Mouse (Mus musculus) liver, embryonic 14.5 days (tissue): Measurements from ENCODE around the gene Setd2. TPM values are rescaled to one million over a fixed set of nuclear protein-coding genes. Genes with fewer than 3 reads are reported as not detected.

ENCODE experiments used
- ATAC-seq: fragments of 200-750 bp; cut with Nextera tagmentation; 2 replicates; pipeline ENCODE4 v1.8.0; 2017; ENCODE audit warnings: moderate number of reproducible peaks, mild to moderate bottlenecking, moderate library complexity; ENCODE audit not compliant: insufficient read depth
- DNase-seq, 3 experiments: peaks; one replicate each; pipeline ENCODE4 v3.0.0-alpha.2; 2012 to 2013; ENCODE audit warnings: low read depth in 3 of 3, low spot score in 3 of 3
- H3K27ac ChIP-seq: fragments of 300-500 bp; sonication (generic); 2 replicates; pipeline ENCODE4 v1.5.1; 2014; ENCODE audit warnings: moderate library complexity, mild to moderate bottlenecking, control low read depth, inconsistent platforms
- H3K27me3 ChIP-seq: fragments of 300-500 bp; sonication (generic); 2 replicates; pipeline ENCODE4 v1.6.1; 2014; ENCODE audit warnings: mild to moderate bottlenecking, low read length, moderate library complexity; ENCODE audit not compliant: control insufficient read depth, insufficient read depth
- H3K36me3 ChIP-seq: fragments of 300-500 bp; sonication (generic); replicated peaks from 2 replicates; pipeline ENCODE4 v1.6.1; 2014; ENCODE audit warnings: low read depth; ENCODE audit not compliant: control insufficient read depth, insufficient read depth
- H3K4me1 ChIP-seq, 2 experiments: fragments of 200-500 bp in 1 of 2; fragments of 300-500 bp in 1 of 2; sonication (generic) in 1 of 2; replicated peaks; 2 replicates each; pipeline ENCODE4 v1.6.1; 2012 to 2014; ENCODE audit warnings: antibody characterized with exemption in 1 of 2, inconsistent platforms in 1 of 2, low read length in 1 of 2; ENCODE audit not compliant: control insufficient read depth in 2 of 2, insufficient read depth in 2 of 2
- H3K4me2 ChIP-seq: fragments of 300-500 bp; sonication (generic); 2 replicates; pipeline ENCODE4 v1.6.1; 2014; ENCODE audit warnings: low read depth, mild to moderate bottlenecking, control low read depth, moderate library complexity
- H3K4me3 ChIP-seq, 2 experiments: fragments of 200-500 bp in 1 of 2; fragments of 300-500 bp in 1 of 2; sonication (generic) in 1 of 2; 2 replicates each; pipeline ENCODE4 v1.5.1; 2012 to 2014; ENCODE audit warnings: low read depth in 2 of 2, low read length in 2 of 2, mild to moderate bottlenecking in 2 of 2, control low read depth in 1 of 2, inconsistent platforms in 1 of 2, moderate library complexity in 1 of 2; ENCODE audit not compliant: insufficient read depth in 1 of 2
- H3K9ac ChIP-seq: fragments of 300-500 bp; sonication (generic); replicated peaks from 2 replicates; pipeline ENCODE4 v1.6.1; 2014; ENCODE audit warnings: mild to moderate bottlenecking, control low read depth, moderate library complexity
- H3K9me3 ChIP-seq: fragments of 300-500 bp; sonication (generic); 2 replicates; pipeline ENCODE4 v1.6.1; 2016; ENCODE audit warnings: low read length, mixed read lengths; ENCODE audit not compliant: control insufficient read depth
- CTCF ChIP-seq: IDR thresholded peaks from 2 replicates; pipeline ENCODE4 v1.5.1; 2016; ENCODE audit warnings: antibody characterized with exemption, low read depth, control low read depth
- EP300 ChIP-seq: IDR thresholded peaks from 2 replicates; pipeline ENCODE4 v1.6.1; 2016; ENCODE audit warnings: antibody characterized with exemption, low read depth
- WGBS: fragments of 180-500 bp; shearing (Covaris S2); extraction: QIAGEN DNeasy Blood & Tissue Kit; methylation state at CpG from one replicate; pipeline ENCODE4 v1.1.7; 2014; ENCODE audit not compliant: insufficient replicate concordance; 5-methylcytosine and 5-hydroxymethylcytosine counted together
- polyA plus RNA-seq, 2 experiments: library from polyadenylated mRNA; depleted of rRNA in 1 of 2; stranded (reverse) in 1 of 2; unstranded in 1 of 2; fragments of >200 nt; fragmentation: Nextera tagmentation in 1 of 2; extraction: Ambion mirVana in 1 of 2; gene quantifications; 2 replicates each; pipeline versions ENCODE4 v1.2.1 to v1.2.3; 2012 to 2014

Gene Setd2
- polyA plus RNA-seq (2012; rRNA removed) (21.4 and 25.0 TPM in 2 replicates), polyA plus RNA-seq (2014; fragmentation: Nextera tagmentation; extraction: Ambion mirVana) (12.4 and 14.2 TPM in 2 replicates)

GRCm38 (mm10) chr9:110532538-110533291 lies at the start of gene Setd2:
Gene Setd2, plus strand, starts transcription at chr9:110532597.
- Histone ChIP-seq H3K4me1 (peaks cover 28 to 31% of the 10 kb centered on the region in 2 experiments), H3K27ac (peak within 1 kb of the TSS; percentile 89), H3K4me2 (peak within 1 kb of the TSS; percentile 84), H3K27me3 (no peaks in the 10 kb centered on the region), H3K9me3 (no peaks in the 10 kb centered on the region), H3K9ac (peak within 1 kb of the TSS; percentile 100), H3K36me3 (no peaks in the 10 kb centered on the region; the same call in none of the 2 replicates), H3K4me3 (peak within 1 kb of the TSS; percentile 91 to 98)
- DNase-seq = peak; percentile 38 to 53 (median 45)
- ATAC-seq = peak; percentile 70
- WGBS = under 1% methylated on average over 90 of the region's 109 CpGs
- TF ChIP-seq EP300 (no peak), CTCF (no peak)

- WGBS = 40% methylated on average over 4 of the region's 4 CpGs
- H3K4me3 ChIP-seq = no peak overlapping the region
- no peaks in the 10 kb centered on the region for H3K36me3 ChIP-seq
- H3K9ac ChIP-seq = no peak overlapping the region
- no peak overlapping the region for H3K4me2 ChIP-seq
- no peaks in the 10 kb centered on the region for H3K27me3 ChIP-seq
- ATAC-seq (no peak), DNase-seq (no peak)
- no peaks in the 10 kb centered on the region for H3K4me1 ChIP-seq
- TF ChIP-seq CTCF (no peak), EP300 (no peak)
- peaks cover 5% of the 10 kb centered on the region for H3K9me3 ChIP-seq
- H3K27ac ChIP-seq = no peak overlapping the region
Observed at GRCm38 (mm10) chr9:110488841-110489240, 43.6 kb upstream of the Setd2 start.

GRCm38 (mm10) chr9:110490913-110491312 lies 41.5 kb upstream of the Setd2 start:
- no peak overlapping the region for H3K4me2 ChIP-seq
- H3K4me1 ChIP-seq = no peaks in the 10 kb centered on the region
- DNase-seq (no peak), ATAC-seq (no peak)
- peak; percentile 74 for TF ChIP-seq CTCF
- TF ChIP-seq EP300 = no peak
- peaks cover 5% of the 10 kb centered on the region for H3K9me3 ChIP-seq
- H3K27ac ChIP-seq = no peak overlapping the region
- H3K36me3 ChIP-seq = no peaks in the 10 kb centered on the region
- H3K9ac ChIP-seq = no peak overlapping the region
- no peak overlapping the region for H3K4me3 ChIP-seq
- 51% methylated on average over 5 of the region's 5 CpGs for WGBS
- no peaks in the 10 kb centered on the region for H3K27me3 ChIP-seq

- Histone ChIP-seq H3K4me1 (peaks cover 0 to 10% of the 10 kb centered on the region in 2 experiments; a peak in 2 of 4 replicates), H3K36me3 (no peaks in the 10 kb centered on the region), H3K4me2 (no peak overlapping the region), H3K27ac (no peak overlapping the region), H3K9me3 (no peaks in the 10 kb centered on the region), H3K4me3 (no peak overlapping the region), H3K9ac (no peak overlapping the region), H3K27me3 (no peaks in the 10 kb centered on the region)
- TF ChIP-seq EP300 (no peak), CTCF (no peak)
- WGBS = 47% methylated on average over 2 of the region's 2 CpGs
- ATAC-seq = no peak
- DNase-seq = no peak
Observed at GRCm38 (mm10) chr9:110525737-110526136, 6.7 kb upstream of the Setd2 start.

GRCm38 (mm10) chr9:110529002-110529737 lies 3.2 kb upstream of the Setd2 start:
- Histone ChIP-seq H3K4me1 (peaks cover 9 to 19% of the 10 kb centered on the region in 2 experiments), H3K36me3 (no peaks in the 10 kb centered on the region; the same call in 1 of the 2 replicates), H3K9me3 (no peaks in the 10 kb centered on the region), H3K27me3 (no peaks in the 10 kb centered on the region), H3K9ac (no peak overlapping the region), H3K27ac (no peak overlapping the region), H3K4me3 (peak overlapping the region; percentile 3 to 68; a peak in 3 of 4 replicates), H3K4me2 (peak overlapping the region; percentile 16)
- TF ChIP-seq EP300 (no peak), CTCF (no peak)
- no peak for ATAC-seq
- WGBS = 49% methylated on average over 9 of the region's 9 CpGs
- peak in 1 of 3 experiments; percentile 41 for DNase-seq
